Mouse (Mus musculus) neural tube, embryonic 14.5 days (tissue): ENCODE results near the gene Hgd. TPM values are rescaled to one million over a fixed set of nuclear protein-coding genes. Genes with fewer than 3 reads are reported as not detected.

Experiments
- ATAC-seq: fragments of 200-750 bp; cut with Nextera tagmentation; 2 replicates; pipeline ENCODE4 v1.8.0; 2017; ENCODE audit warnings: low read depth, mild to moderate bottlenecking, moderate TSS enrichment, moderate library complexity
- H3K27ac ChIP-seq: fragments of 300-500 bp; sonication (generic); 2 replicates; pipeline ENCODE4 v1.5.1; 2014; ENCODE audit warnings: low read depth, mild to moderate bottlenecking, control low read depth, low read length, moderate library complexity, mixed read lengths
- H3K27me3 ChIP-seq: fragments of 300-500 bp; sonication (generic); 2 replicates; pipeline ENCODE4 v1.6.1; 2014; ENCODE audit warnings: low read length; ENCODE audit not compliant: control insufficient read depth, insufficient read depth
- H3K36me3 ChIP-seq: fragments of 300-500 bp; sonication (generic); 2 replicates; pipeline ENCODE4 v1.6.1; 2014; ENCODE audit warnings: low read length, mixed read lengths; ENCODE audit not compliant: control insufficient read depth, insufficient read depth
- H3K4me1 ChIP-seq: fragments of 300-500 bp; sonication (generic); 2 replicates; pipeline ENCODE4 v1.6.1; 2014; ENCODE audit warnings: low read length; ENCODE audit not compliant: control insufficient read depth, insufficient read depth
- H3K4me2 ChIP-seq: fragments of 300-500 bp; sonication (generic); 2 replicates; pipeline ENCODE4 v1.6.1; 2014; ENCODE audit warnings: mild to moderate bottlenecking, low read depth, low read length, control low read depth
- H3K4me3 ChIP-seq: fragments of 300-500 bp; sonication (generic); 2 replicates; pipeline ENCODE4 v1.5.1; 2014; ENCODE audit warnings: low read depth, low read length, control low read depth, mixed read lengths
- H3K9ac ChIP-seq: fragments of 300-500 bp; sonication (generic); replicated peaks from 2 replicates; pipeline ENCODE4 v1.6.1; 2014; ENCODE audit warnings: low read depth, mild to moderate bottlenecking, control low read depth, low read length, mixed read lengths
- H3K9me3 ChIP-seq: fragments of 300-500 bp; sonication (generic); 2 replicates; pipeline ENCODE4 v1.6.1; 2016; ENCODE audit warnings: low read length; ENCODE audit not compliant: control insufficient read depth
- WGBS: fragments of 180-500 bp; shearing (Covaris S2); extraction: QIAGEN DNeasy Blood & Tissue Kit; methylation state at CpG from one replicate; pipeline ENCODE4 v1.1.7; 2014; 5-methylcytosine and 5-hydroxymethylcytosine counted together
- polyA plus RNA-seq: library from polyadenylated mRNA; unstranded; fragments of >200 nt; fragmentation: Nextera tagmentation; extraction: Ambion mirVana; gene quantifications from 2 replicates; pipeline ENCODE4 v1.2.1, GENCODE M21; 2014

The Hgd gene
- polyA plus RNA-seq, 1 experiment from 2014 or later = not detected

DNA sequence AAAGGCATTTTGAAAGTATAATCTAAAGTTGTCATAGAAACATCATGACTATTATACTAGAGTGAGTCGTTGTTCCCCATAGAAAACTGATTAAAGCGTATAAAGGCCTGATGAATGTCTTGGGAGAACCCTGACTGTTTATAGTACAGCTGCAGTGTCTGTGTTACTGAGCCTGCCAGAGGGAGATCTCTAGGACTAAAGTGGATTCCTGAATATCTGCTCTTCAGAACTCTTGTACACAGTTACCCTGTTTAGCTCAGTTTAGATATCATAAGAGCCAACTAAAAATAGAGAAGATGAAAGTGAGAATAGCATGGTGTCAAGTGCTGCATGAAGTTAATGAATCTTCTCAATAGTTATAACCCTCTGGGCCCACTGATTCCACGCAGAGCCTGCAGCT lies 29.7 kb upstream of the Hgd start:
- 34% methylated on average over 3 of the region's 3 CpGs for WGBS
- Histone ChIP-seq H3K27ac (no peak overlapping the region), H3K9me3 (no peaks in the 10 kb centered on the region), H3K36me3 (no peaks in the 10 kb centered on the region), H3K4me1 (peaks cover 4% of the 10 kb centered on the region; the same call in 1 of the 2 replicates), H3K4me3 (no peak overlapping the region), H3K27me3 (no peaks in the 10 kb centered on the region), H3K9ac (no peak overlapping the region), H3K4me2 (no peak overlapping the region)
- ATAC-seq = no peak

DNA sequence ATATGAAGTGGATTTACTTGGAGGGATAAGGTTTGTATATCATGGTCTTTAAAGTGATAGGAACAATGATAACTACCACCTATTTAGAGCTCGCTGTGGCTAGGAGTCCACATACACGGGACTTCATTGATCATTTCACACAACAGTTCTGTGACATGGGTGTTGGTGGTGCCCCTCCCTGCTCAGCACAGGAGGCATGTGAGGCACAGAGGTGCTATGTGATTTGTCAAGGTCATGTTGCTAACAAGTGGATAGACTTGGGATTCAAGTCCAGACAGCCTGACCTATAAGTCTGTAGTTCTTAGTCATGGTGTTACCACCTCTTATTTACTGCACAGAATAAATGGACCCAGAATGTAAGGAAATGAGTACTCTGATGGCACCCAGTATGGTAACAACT lies 29.0 kb upstream of the Hgd start:
- Histone ChIP-seq H3K9me3 (no peaks in the 10 kb centered on the region), H3K4me3 (no peak overlapping the region), H3K4me1 (peaks cover 4% of the 10 kb centered on the region; the same call in 1 of the 2 replicates), H3K36me3 (no peaks in the 10 kb centered on the region), H3K4me2 (no peak overlapping the region), H3K27me3 (no peaks in the 10 kb centered on the region), H3K9ac (no peak overlapping the region), H3K27ac (no peak overlapping the region)
- WGBS = 81% methylated on average over 2 of the region's 2 CpGs
- ATAC-seq = no peak

DNA sequence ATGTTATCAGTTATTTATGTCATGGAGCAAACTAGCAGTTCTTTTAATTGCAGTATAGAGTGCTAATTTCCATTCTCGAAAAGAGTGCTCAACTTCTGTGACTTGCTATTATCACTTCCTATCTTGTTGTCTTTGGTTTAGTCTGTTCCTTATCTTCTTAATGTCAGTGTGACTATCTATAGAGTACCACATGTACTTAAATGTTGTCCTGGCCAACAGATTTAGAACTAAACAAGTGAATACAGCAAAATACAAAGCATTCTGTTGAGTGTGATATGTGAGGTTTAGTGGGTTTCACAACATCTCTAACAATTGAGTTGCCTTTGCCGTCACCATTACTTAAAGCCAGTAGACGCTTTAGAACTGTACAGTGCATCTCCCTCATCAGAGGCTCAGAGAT lies 27.1 kb upstream of the Hgd start:
- no peaks in the 10 kb centered on the region for H3K9me3 ChIP-seq
- 95% methylated on average over 3 of the region's 3 CpGs for WGBS
- no peak overlapping the region for H3K4me2 ChIP-seq
- H3K27me3 ChIP-seq = no peaks in the 10 kb centered on the region
- no peak for ATAC-seq
- H3K27ac ChIP-seq = no peak overlapping the region
- H3K4me3 ChIP-seq = no peak overlapping the region
- peaks cover 4% of the 10 kb centered on the region; the same call in 1 of the 2 replicates for H3K4me1 ChIP-seq
- no peak overlapping the region for H3K9ac ChIP-seq
- H3K36me3 ChIP-seq = no peaks in the 10 kb centered on the region

DNA sequence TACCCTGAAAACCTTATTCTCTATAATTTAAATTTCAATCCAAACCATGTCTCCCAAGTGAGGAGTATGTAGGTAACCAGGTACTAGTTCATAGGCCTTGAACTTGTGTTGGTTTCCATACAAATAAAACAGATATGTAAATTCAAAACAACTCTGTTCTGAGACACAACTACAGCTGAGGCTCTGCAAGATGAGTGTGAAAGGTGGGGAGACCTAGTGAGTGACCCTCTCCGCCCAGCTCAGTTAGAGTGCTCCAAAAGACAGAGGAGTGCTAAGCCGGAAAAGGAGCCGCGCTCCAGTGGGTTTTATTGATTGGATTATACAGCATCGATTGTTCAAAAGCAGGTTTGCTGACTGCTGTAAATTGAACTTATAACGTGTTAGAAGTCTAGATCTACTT lies 17.5 kb upstream of the Hgd start:
- Histone ChIP-seq H3K4me2 (no peak overlapping the region), H3K4me1 (no peaks in the 10 kb centered on the region), H3K9me3 (no peaks in the 10 kb centered on the region), H3K27me3 (no peaks in the 10 kb centered on the region), H3K36me3 (no peaks in the 10 kb centered on the region), H3K9ac (no peak overlapping the region), H3K4me3 (no peak overlapping the region), H3K27ac (no peak overlapping the region)
- 56% methylated on average over 6 of the region's 6 CpGs for WGBS
- no peak for ATAC-seq

DNA sequence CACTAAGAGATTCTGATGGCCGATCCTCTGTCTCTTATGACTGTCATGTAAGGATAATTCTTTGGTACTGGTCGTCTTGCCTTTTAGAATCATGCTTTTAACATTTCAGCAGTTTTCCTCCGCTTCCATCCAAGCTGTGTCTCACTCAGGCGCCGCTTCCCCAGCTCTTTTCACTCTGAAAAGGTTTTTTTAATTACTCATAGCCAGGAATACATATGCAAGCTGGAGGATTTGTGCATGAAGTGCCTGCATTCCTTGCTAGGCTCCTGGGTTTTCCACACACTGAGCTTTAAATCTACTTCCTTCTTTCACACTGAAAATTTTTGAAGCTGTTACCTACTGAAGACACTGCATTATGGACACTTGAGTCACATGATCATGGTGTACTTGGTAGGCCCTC lies 17.0 kb upstream of the Hgd start:
- H3K36me3 ChIP-seq = no peaks in the 10 kb centered on the region
- H3K27me3 ChIP-seq = no peaks in the 10 kb centered on the region
- no peak for ATAC-seq
- no peak overlapping the region for H3K27ac ChIP-seq
- WGBS = 77% methylated on average over 5 of the region's 5 CpGs
- H3K9ac ChIP-seq = no peak overlapping the region
- H3K4me2 ChIP-seq = no peak overlapping the region
- H3K4me1 ChIP-seq = no peaks in the 10 kb centered on the region
- no peak overlapping the region for H3K4me3 ChIP-seq
- no peaks in the 10 kb centered on the region for H3K9me3 ChIP-seq

GRCm38 (mm10) chr16:37565117-37565516 lies 14.8 kb upstream of the Hgd start:
- Histone ChIP-seq H3K27ac (no peak overlapping the region), H3K9ac (no peak overlapping the region), H3K4me3 (no peak overlapping the region), H3K36me3 (no peaks in the 10 kb centered on the region), H3K4me2 (no peak overlapping the region), H3K4me1 (no peaks in the 10 kb centered on the region), H3K9me3 (no peaks in the 10 kb centered on the region), H3K27me3 (no peaks in the 10 kb centered on the region)
- 88% methylated on average over 1 of the region's 1 CpGs for WGBS
- no peak for ATAC-seq

GRCm38 (mm10) chr16:37566107-37566506 lies 13.8 kb upstream of the Hgd start:
- ATAC-seq = no peak

GRCm38 (mm10) chr16:37567113-37568050 lies 12.6 kb upstream of the Hgd start:
- H3K4me3 ChIP-seq = no peak overlapping the region
- no peak overlapping the region for H3K27ac ChIP-seq
- H3K27me3 ChIP-seq = no peaks in the 10 kb centered on the region
- 80% methylated on average over 12 of the region's 12 CpGs for WGBS
- no peaks in the 10 kb centered on the region for H3K4me1 ChIP-seq
- H3K4me2 ChIP-seq = no peak overlapping the region
- H3K36me3 ChIP-seq = no peaks in the 10 kb centered on the region
- H3K9me3 ChIP-seq = no peaks in the 10 kb centered on the region
- no peak for ATAC-seq
- no peak overlapping the region for H3K9ac ChIP-seq

More at GRCm38 (mm10) chr16:37566107-37566506, 13.8 kb upstream of the Hgd start:
- H3K9me3 ChIP-seq = no peaks in the 10 kb centered on the region
- no peaks in the 10 kb centered on the region for H3K27me3 ChIP-seq
- H3K4me3 ChIP-seq = no peak overlapping the region
- H3K4me2 ChIP-seq = no peak overlapping the region
- no peaks in the 10 kb centered on the region for H3K36me3 ChIP-seq
- H3K4me1 ChIP-seq = no peaks in the 10 kb centered on the region
- H3K9ac ChIP-seq = no peak overlapping the region
- 71% methylated on average over 6 of the region's 6 CpGs for WGBS
- no peak overlapping the region for H3K27ac ChIP-seq

- ATAC-seq = no peak; the same call in 1 of the 2 replicates
- Histone ChIP-seq H3K4me3 (no peak overlapping the region), H3K27me3 (no peaks in the 10 kb centered on the region), H3K9ac (no peak overlapping the region), H3K9me3 (no peaks in the 10 kb centered on the region), H3K27ac (no peak overlapping the region), H3K4me2 (no peak overlapping the region), H3K36me3 (no peaks in the 10 kb centered on the region), H3K4me1 (no peaks in the 10 kb centered on the region)
- 78% methylated on average over 3 of the region's 3 CpGs for WGBS
These were observed 8.4 kb upstream of the Hgd start for GRCm38 (mm10) chr16:37571554-37571953.
